Mouse (Mus musculus): ENCODE data around the gene Coro1b. TPM values are rescaled to one million over a fixed set of nuclear protein-coding genes. Genes with fewer than 3 reads are reported as not detected.

The Coro1b gene
- polyA plus RNA-seq, 1 experiment from 2014 or later, result 146 TPM

DNA sequence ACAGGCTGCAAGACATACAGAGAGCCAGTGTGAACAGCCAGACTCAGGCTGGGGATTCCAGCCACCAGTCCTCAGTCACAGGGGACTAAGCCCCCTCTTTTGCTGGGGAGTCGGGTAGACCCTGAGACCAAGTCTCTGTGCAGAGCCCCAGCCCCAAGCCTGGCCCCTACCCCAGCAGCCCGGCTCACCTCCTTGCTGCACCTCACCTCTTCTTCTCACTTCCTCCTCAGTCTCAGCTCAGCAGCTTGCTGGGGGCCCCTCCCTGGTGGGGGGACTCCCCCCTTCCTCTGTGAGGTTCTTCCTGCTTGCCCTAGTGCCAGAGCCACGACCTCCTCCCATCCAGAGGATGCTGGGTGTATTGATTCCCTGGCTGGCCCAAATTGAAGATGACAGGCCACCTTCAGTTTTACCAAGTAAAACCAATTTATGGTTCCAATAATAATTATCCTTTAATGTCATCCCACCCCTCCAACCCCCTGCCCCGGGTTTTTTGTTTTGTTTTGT, 42.5 kb downstream of the Coro1b start, which contains the start of gene Tbc1d10c:
Gene Tbc1d10c (minus strand): TSS at position 454 of the 504 bp plus-strand sequence.
- Histone ChIP-seq H3K4me3 (peak within 1 kb of the TSS; percentile 92), H3K4me1 (peaks cover 27% of the 10 kb centered on the region), H3K4me2 (replicated peaks) (peak within 1 kb of the TSS; percentile 98), H3K27ac (peak within 1 kb of the TSS; percentile 96), H3K27me3 (no peaks in the 10 kb centered on the region), H3K9me3 (no peaks in the 10 kb centered on the region), H3K9ac (peak within 1 kb of the TSS; percentile 98), H3K36me3 (peaks cover 28% of the 10 kb centered on the region)
- ATAC-seq (ENCODE audit: low FRiP score, low read depth), result no peak
- 53% methylated on average over 4 of the region's 4 CpGs for WGBS

DNA sequence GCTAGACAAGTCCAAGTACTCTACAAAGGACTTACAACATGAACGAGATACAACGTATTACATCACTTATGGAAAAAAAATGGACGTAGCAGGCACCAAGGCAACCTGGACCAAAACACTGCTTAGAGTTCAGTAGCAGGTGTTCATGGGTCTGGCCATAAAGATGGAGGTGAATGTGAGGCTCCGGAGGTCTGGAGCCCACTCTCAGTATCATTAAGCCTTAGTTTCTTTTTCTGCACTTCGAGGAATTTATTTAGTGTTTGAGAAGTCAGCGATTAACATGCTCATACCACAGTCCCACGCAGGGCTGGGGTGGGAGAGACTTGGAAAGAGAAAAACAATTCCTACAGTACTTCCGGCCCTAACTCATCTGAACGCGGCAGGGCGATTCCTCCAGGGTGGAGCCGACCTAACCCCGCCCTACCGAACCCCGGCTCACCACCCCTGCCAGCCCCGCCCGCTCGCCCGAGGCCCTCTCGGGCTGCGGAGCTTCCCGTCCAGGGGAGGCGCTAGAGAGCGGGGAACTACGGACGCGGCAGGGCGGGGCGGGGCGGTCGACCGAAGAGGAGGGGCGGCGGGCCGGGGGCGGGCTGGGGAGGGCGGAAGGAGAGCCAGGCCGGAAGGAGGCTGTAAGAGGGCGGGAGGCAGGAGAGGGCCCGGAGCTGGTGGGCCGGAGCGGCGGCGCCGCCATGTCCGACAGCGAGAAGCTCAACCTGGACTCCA, 43.3 kb downstream of the Coro1b start, which contains the start of gene Ppp1ca:
Gene Ppp1ca (plus strand): TSS at position 538 of the 723 bp plus-strand sequence.
- H3K4me2 ChIP-seq (replicated peaks), result peak within 1 kb of the TSS; percentile 98
- 3% methylated on average over 45 of the region's 47 CpGs for WGBS
- peak within 1 kb of the TSS; percentile 98 for H3K9ac ChIP-seq
- H3K27me3 ChIP-seq, result no peaks in the 10 kb centered on the region
- H3K4me1 ChIP-seq, result peaks cover 35% of the 10 kb centered on the region
- peak within 1 kb of the TSS; percentile 92 for H3K4me3 ChIP-seq
- peak; percentile 91 for ATAC-seq (ENCODE audit: low FRiP score, low read depth)
- H3K9me3 ChIP-seq, result no peaks in the 10 kb centered on the region
- peaks cover 36% of the 10 kb centered on the region for H3K36me3 ChIP-seq
- peak within 1 kb of the TSS; percentile 96 for H3K27ac ChIP-seq

DNA sequence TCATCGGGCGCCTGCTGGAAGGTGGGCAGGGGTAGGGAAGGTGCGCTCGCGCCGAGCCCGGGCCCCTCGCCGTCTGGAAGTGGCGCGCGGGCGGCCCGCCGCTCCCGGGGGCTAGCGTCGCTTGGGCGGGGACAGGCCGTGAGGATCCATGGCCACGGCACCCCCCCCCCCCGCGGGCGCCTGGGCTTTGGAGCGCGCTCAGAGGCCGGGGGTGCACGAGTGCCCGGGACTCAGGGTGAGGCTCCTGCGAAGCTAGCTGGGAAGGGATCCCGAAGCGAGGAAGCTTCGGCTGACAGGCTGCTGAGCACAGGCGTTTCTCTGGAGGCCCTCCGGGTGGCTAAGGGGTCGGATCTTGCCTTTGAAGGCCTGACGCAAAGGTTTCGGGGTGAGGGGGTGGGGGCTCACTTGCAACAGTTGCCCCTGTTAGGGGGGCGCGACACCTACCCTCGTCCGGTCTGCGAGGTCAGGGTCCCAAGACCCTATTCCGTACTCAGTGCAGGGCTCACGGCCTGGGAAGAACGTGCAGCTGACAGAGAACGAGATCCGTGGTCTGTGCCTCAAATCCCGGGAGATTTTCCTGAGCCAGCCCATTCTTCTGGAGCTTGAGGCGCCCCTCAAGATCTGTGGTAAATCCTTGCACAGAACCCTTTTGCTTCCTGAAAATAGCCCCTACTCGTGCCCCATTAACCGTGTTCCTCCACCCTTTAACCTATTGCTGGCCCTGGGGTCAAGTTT, 44.0 kb downstream of the Coro1b start:
- Histone ChIP-seq H3K36me3 (peaks cover 44% of the 10 kb centered on the region), H3K4me2 (replicated peaks) (peak overlapping the region; percentile 98), H3K4me1 (peaks cover 42% of the 10 kb centered on the region), H3K27ac (peak overlapping the region; percentile 96), H3K27me3 (no peaks in the 10 kb centered on the region), H3K9me3 (no peaks in the 10 kb centered on the region), H3K4me3 (peak overlapping the region; percentile 92), H3K9ac (peak overlapping the region; percentile 98)
- no peak; the same call in 1 of the 2 replicates for ATAC-seq (ENCODE audit: low FRiP score, low read depth)
- under 1% methylated on average over 47 of the region's 52 CpGs for WGBS

DNA sequence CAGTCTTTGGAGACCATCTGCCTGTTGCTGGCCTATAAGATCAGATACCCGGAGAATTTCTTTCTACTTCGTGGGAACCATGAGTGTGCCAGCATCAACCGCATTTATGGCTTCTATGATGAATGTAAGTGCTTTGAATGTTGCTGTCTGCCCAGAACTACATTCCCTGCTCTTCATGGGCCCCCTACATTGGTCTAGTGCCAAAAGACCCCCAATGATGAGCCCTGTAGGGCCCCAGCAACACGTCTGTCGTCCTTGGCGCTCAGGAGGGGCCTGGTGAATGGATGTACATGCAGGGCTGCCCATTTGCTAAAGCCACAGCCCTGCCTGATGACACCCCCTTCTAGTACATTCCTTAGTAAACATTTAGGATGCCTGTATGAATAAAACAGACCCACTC, 44.7 kb downstream of the Coro1b start:
- Histone ChIP-seq H3K9ac (peak overlapping the region; percentile 98), H3K36me3 (peaks cover 50% of the 10 kb centered on the region), H3K4me3 (peak overlapping the region; percentile 92), H3K4me1 (peaks cover 43% of the 10 kb centered on the region), H3K4me2 (replicated peaks) (peak overlapping the region; percentile 98), H3K27ac (0 out of 2 replicates have a peak overlapping the region, but pooled peaks have one; percentile 96), H3K27me3 (no peaks in the 10 kb centered on the region), H3K9me3 (no peaks in the 10 kb centered on the region)
- no peak for ATAC-seq (ENCODE audit: low FRiP score, low read depth)
- 58% methylated on average over 6 of the region's 6 CpGs for WGBS

GRCm38 (mm10) chr19:4194021-4194724, 45.8 kb downstream of the Coro1b start:
- H3K9me3 ChIP-seq, result no peaks in the 10 kb centered on the region
- H3K4me1 ChIP-seq, result peaks cover 43% of the 10 kb centered on the region
- no peak overlapping the region for H3K27ac ChIP-seq
- 85% methylated on average over 8 of the region's 8 CpGs for WGBS
- H3K4me2 ChIP-seq (replicated peaks), result peak overlapping the region; percentile 98; the same call in 1 of the 2 replicates
- H3K9ac ChIP-seq, result no peak overlapping the region; the same call in 1 of the 2 replicates
- H3K36me3 ChIP-seq, result peaks cover 60% of the 10 kb centered on the region
- ATAC-seq (ENCODE audit: low FRiP score, low read depth), result no peak
- H3K27me3 ChIP-seq, result no peaks in the 10 kb centered on the region
- H3K4me3 ChIP-seq, result no peak overlapping the region; the same call in 1 of the 2 replicates

- H3K9ac ChIP-seq, result 0 out of 2 replicates have a peak overlapping the region, but pooled peaks have one; percentile 1
- no peaks in the 10 kb centered on the region for H3K9me3 ChIP-seq
- no peak overlapping the region for H3K4me3 ChIP-seq
- no peak overlapping the region for H3K27ac ChIP-seq
- no peak overlapping the region for H3K4me2 ChIP-seq (replicated peaks)
- peaks cover 66% of the 10 kb centered on the region for H3K36me3 ChIP-seq
- peaks cover 46% of the 10 kb centered on the region for H3K4me1 ChIP-seq
- 79% methylated on average over 12 of the region's 12 CpGs for WGBS
- ATAC-seq (ENCODE audit: low FRiP score, low read depth), result no peak
- no peaks in the 10 kb centered on the region for H3K27me3 ChIP-seq
Measured at GRCm38 (mm10) chr19:4194776-4195650, 46.6 kb downstream of the Coro1b start.

DNA sequence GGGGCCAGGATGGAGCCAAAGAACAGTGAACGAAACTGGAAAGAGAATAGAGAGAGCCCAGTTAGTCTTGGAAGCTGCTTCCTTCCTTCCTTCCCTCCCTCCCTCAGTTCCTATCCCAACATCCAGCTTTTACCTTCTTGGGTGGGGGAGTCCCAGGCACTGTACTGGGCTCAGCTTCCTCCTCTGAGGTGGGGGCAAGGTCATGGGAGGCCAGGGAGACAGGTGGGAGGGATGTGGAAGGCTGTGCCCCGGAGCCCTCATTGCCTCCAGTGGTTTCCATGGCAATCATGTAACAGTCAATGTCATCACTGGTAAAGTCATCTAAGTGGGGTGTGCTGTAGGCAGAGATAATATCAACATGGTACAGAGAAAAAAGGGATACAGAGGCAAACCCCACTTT, 47.6 kb downstream of the Coro1b start:
- H3K4me1 ChIP-seq, result peaks cover 50% of the 10 kb centered on the region
- 42% methylated on average over 2 of the region's 2 CpGs for WGBS
- no peak overlapping the region; the same call in 1 of the 2 replicates for H3K27ac ChIP-seq
- H3K9ac ChIP-seq, result no peak overlapping the region
- H3K4me3 ChIP-seq, result no peak overlapping the region
- no peak overlapping the region for H3K4me2 ChIP-seq (replicated peaks)
- peaks cover 70% of the 10 kb centered on the region for H3K36me3 ChIP-seq
- no peak for ATAC-seq (ENCODE audit: low FRiP score, low read depth)
- H3K9me3 ChIP-seq, result no peaks in the 10 kb centered on the region
- no peaks in the 10 kb centered on the region for H3K27me3 ChIP-seq

DNA sequence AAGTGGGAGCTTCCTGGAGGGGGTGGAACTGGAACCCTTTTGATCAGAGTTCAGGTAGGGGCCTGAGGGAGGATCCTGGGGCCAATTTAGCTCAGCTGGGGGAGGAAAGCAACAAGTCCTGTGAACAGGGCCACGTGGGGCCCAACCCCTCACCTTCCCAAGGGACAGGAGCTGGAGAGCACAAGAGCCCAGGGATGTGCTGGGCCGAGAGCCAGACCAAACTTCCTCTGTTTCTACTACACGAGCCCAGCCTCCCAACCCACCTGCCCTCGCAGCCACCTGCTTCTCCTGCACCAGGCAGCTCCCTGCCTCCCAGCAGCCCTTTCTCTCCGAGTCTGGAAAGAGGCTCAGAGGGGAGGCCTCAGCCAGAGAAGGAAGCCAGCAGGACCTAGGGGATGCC, 48.1 kb downstream of the Coro1b start:
- no peaks in the 10 kb centered on the region for H3K27me3 ChIP-seq
- peak overlapping the region; percentile 25 for H3K9ac ChIP-seq
- H3K4me3 ChIP-seq, result no peak overlapping the region
- H3K4me1 ChIP-seq, result peaks cover 45% of the 10 kb centered on the region
- no peak for ATAC-seq (ENCODE audit: low FRiP score, low read depth)
- 11% methylated on average over 5 of the region's 5 CpGs for WGBS
- H3K4me2 ChIP-seq (replicated peaks), result no peak overlapping the region
- H3K27ac ChIP-seq, result peak overlapping the region; percentile 34; the same call in 1 of the 2 replicates
- H3K36me3 ChIP-seq, result peaks cover 70% of the 10 kb centered on the region
- H3K9me3 ChIP-seq, result no peaks in the 10 kb centered on the region

DNA sequence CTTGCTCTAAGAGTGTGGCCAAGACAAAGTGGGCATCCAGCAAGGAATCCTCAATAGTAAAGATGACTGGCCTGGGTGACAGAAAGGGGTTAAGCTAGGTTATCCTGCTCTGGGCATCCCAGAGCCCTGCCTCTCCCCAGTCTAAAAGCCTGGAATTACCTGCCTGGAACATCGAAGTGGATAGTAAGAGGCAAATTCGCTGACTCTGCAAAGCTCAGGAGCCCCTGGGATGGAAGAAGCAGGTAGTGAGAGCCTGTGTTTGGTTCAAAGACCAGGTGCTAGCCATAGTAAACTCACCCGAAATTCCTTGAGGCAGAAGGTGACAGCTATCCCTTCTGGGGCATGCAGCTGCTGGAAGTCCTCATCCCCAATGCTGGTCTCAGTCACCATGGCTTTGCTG, 48.8 kb downstream of the Coro1b start:
- H3K27ac ChIP-seq, result peak overlapping the region; percentile 34; the same call in 1 of the 2 replicates
- peaks cover 70% of the 10 kb centered on the region for H3K36me3 ChIP-seq
- peaks cover 50% of the 10 kb centered on the region for H3K4me1 ChIP-seq
- 69% methylated on average over 3 of the region's 3 CpGs for WGBS
- H3K4me3 ChIP-seq, result no peak overlapping the region
- no peaks in the 10 kb centered on the region for H3K9me3 ChIP-seq
- H3K9ac ChIP-seq, result no peak overlapping the region
- no peaks in the 10 kb centered on the region for H3K27me3 ChIP-seq
- ATAC-seq (ENCODE audit: low FRiP score, low read depth), result no peak
- no peak overlapping the region for H3K4me2 ChIP-seq (replicated peaks)

GRCm38 (mm10) chr19:4201291-4201909, 53.0 kb downstream of the Coro1b start, which contains the start of gene Rad9a:
Gene Rad9a, minus strand, starts transcription at chr19:4201662.
- Histone ChIP-seq H3K4me3 (peak within 1 kb of the TSS; percentile 57), H3K36me3 (peaks cover 37% of the 10 kb centered on the region), H3K4me2 (replicated peaks) (peak within 1 kb of the TSS; percentile 94), H3K27ac (peak within 1 kb of the TSS; percentile 39), H3K27me3 (0 out of 2 replicates have a peak, but pooled peaks cover 2% of the 10 kb centered on the region), H3K9me3 (no peaks in the 10 kb centered on the region), H3K4me1 (peaks cover 32% of the 10 kb centered on the region), H3K9ac (peak within 1 kb of the TSS; percentile 77)
- WGBS, result under 1% methylated on average over 34 of the region's 34 CpGs
- peak; percentile 86 for ATAC-seq (ENCODE audit: low FRiP score, low read depth)
